Comparison of ENCODE assay signal across 19 mouse cellular contexts in the genomic region with DNA sequence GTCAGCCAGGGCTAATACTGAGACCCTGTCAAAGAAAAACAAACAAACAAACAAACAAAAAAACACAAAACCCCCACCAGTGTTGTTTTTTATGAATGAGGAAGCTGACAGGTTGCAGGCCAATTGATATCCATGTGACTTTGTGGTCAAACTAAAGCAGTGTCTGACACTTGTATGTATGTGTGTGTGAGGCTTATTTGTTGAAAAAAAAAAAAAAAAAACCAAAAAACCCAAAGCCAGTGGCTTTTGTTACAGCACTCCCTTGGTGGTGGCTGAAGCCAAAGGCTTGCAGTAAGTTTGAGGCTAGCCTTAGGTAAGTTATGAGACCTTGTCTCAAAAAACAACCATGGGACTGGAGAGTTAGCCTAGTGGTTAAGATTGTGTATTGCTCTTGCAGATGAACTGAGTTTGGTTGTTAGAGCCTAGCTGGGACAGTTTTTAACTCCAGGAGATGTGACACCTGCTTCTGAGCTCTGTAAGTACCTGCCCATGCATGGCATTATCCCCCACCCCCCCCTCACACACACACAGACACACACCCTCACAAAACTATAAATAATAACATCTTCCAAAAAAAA. TPM values are rescaled to one million over a fixed set of nuclear protein-coding genes. Genes with fewer than 3 reads are reported as not detected.
DNase-seq lines count a peak whose midpoint lies in the region; ATAC-seq and TF ChIP-seq lines count a peak whose summit lies in the region.
"Had no signal": no experiment of that assay in that cellular context is flagged by ENCODE, and none has a peak within 500 bp of the region (broad histone marks: within the 10 kb centered on the region; RNA-seq: fewer than 3 reads in every experiment).

No protein-coding gene starts in this region.

- H3K27ac ChIP-seq in lung, postnatal 0 days (ENCODE audit: low read length), result no peak overlapping the region
- H3K27ac ChIP-seq: embryonic facial prominence, embryonic 13.5 days; intestine, embryonic 15.5 days; neural tube, embryonic 15.5 days had no signal

- TF ChIP-seq EP300 in lung, postnatal 0 days (IDR thresholded peaks at IDR 0.05), result no peak

- no peaks in the 10 kb centered on the region for H3K27me3 ChIP-seq in lung, postnatal 0 days (replicated peaks; ENCODE audit: insufficient read depth, low read length)
- no peaks in the 10 kb centered on the region for H3K27me3 ChIP-seq in splenic B cell, adult 2 months (ENCODE audit: control insufficient read depth, insufficient read depth, low read length, poor library complexity, severe bottlenecking)
- H3K27me3 ChIP-seq: embryonic facial prominence, embryonic 13.5 days; intestine, embryonic 15.5 days; neural tube, embryonic 15.5 days had no signal

- no peak overlapping the region for H3K9ac ChIP-seq in lung, postnatal 0 days (replicated peaks; ENCODE audit: low read depth)
- H3K9ac ChIP-seq: embryonic facial prominence, embryonic 13.5 days; intestine, embryonic 15.5 days; lung, embryonic 14.5 days; neural tube, embryonic 15.5 days had no signal

- H3K4me1 ChIP-seq in lung, postnatal 0 days (ENCODE audit: insufficient read depth, low read depth, low read length), result peaks cover 4% of the 10 kb centered on the region; the same call in 1 of the 2 replicates

- H3K4me2 ChIP-seq in lung, postnatal 0 days (replicated peaks; ENCODE audit: low read depth, low read length), result no peak overlapping the region
- H3K4me2 ChIP-seq: embryonic facial prominence, embryonic 13.5 days; lung, embryonic 14.5 days; neural tube, embryonic 15.5 days had no signal

- peak; percentile 58 for DNase-seq in CD4-positive, CD25-positive, alpha-beta regulatory T cell, adult 2 months (ENCODE audit: low read depth, low spot score)
- DNase-seq in lung, postnatal 0 days (ENCODE audit: low spot score), result no peak
- DNase-seq in lung, postnatal 36 days, result no peak
- DNase-seq in induced T-regulatory cell, adult 2 months (ENCODE audit: low read depth), result peak; percentile 62
- peak; percentile 57 for DNase-seq in splenic B cell, adult 2 months (ENCODE audit: low read depth, low spot score)
- no peak for DNase-seq in spleen, adult 12 weeks (ENCODE audit: low spot score)
- no peak for DNase-seq in thymus, postnatal 14 days
- DNase-seq: adrenal gland, adult 8-10 months; cerebellum, adult 2 months; kidney, postnatal 10 days; lung, embryonic 14.5 days; retina, postnatal 1 day; thymus, postnatal 36 days had no signal

- no peaks in the 10 kb centered on the region for H3K9me3 ChIP-seq in lung, postnatal 0 days (ENCODE audit: low read length)
- H3K9me3 ChIP-seq: embryonic facial prominence, embryonic 13.5 days; forebrain, embryonic 10.5 days; intestine, embryonic 15.5 days; limb, embryonic 10.5 days; neural tube, embryonic 15.5 days had no signal

- H3K36me3 ChIP-seq in lung, postnatal 0 days (ENCODE audit: insufficient read depth, low read length), result no peaks in the 10 kb centered on the region
- no peaks in the 10 kb centered on the region for H3K36me3 ChIP-seq in splenic B cell, adult 2 months (ENCODE audit: control insufficient read depth, insufficient read depth, low read length, poor library complexity, severe bottlenecking)
- H3K36me3 ChIP-seq: embryonic facial prominence, embryonic 13.5 days; forebrain, embryonic 10.5 days; intestine, embryonic 15.5 days; limb, embryonic 10.5 days; neural tube, embryonic 15.5 days had no signal

- peak; percentile 11; the same call in 1 of the 2 replicates for TF ChIP-seq CTCF in lung, postnatal 0 days (IDR thresholded peaks at IDR 0.05)

- no peak overlapping the region for H3K4me3 ChIP-seq in lung, postnatal 0 days (ENCODE audit: low read depth, low read length)
- H3K4me3 ChIP-seq: embryonic facial prominence, embryonic 13.5 days; forebrain, embryonic 10.5 days; intestine, embryonic 15.5 days; limb, embryonic 10.5 days; neural tube, embryonic 15.5 days had no signal

- no peak for ATAC-seq in CD4-positive, CD25-positive, alpha-beta regulatory T cell, adult 4 months
- no peak for ATAC-seq in lung, postnatal 0 days
- ATAC-seq: intestine, embryonic 15.5 days had no signal

RNA-seq across cellular contexts. Expression of a gene that starts 2.9 kb away (rescaled TPM):
- polyA plus RNA-seq in CD4-positive, CD25-positive, alpha-beta regulatory T cell, adult 4 months (2017; shearing (Covaris generic)), result 10 to 100 TPM; 11.7 to 16.0 TPM
- 6.7 and 9.5 TPM in 2 replicates for polyA plus RNA-seq in lung, postnatal 0 days (2015; fragmentation: Nextera tagmentation; extraction: Ambion mirVana)

RNA-seq across cellular contexts. Expression of a gene that starts 57.4 kb away (rescaled TPM):
- polyA plus RNA-seq in CD4-positive, CD25-positive, alpha-beta regulatory T cell, adult 4 months (2017; shearing (Covaris generic)), result 1 to 10 TPM in 1 of 2 experiments, under 1 TPM in 1; 0.32 to 1.2 TPM
- polyA plus RNA-seq in lung, postnatal 0 days (2015; fragmentation: Nextera tagmentation; extraction: Ambion mirVana), result 9.1 and 12.4 TPM in 2 replicates

Comparison
In these comparisons a context has a peak if more than half of its experiments do, and no peak if none do; other contexts are left out.
1. DNase-seq: peak in CD4-positive, CD25-positive, alpha-beta regulatory T cell, adult 2 months (single experiment), induced T-regulatory cell, adult 2 months (single experiment) and splenic B cell, adult 2 months (single experiment); none in lung, postnatal 0 days (single experiment), lung, postnatal 36 days (single experiment), spleen, adult 12 weeks (single experiment) and thymus, postnatal 14 days (single experiment).